Mouse (Mus musculus): ENCODE results near the gene Rnf216.

Gene Rnf216

GRCm38 (mm10) chr5:143052677-143053076, 60.1 kb downstream of the Rnf216 start:
- no peak for DNase-seq

- DNase-seq: no peak
Measured at GRCm38 (mm10) chr5:143051851-143052250, 60.9 kb downstream of the Rnf216 start.

- no peak for DNase-seq
Measured at GRCm38 (mm10) chr5:143050273-143050672, 62.5 kb downstream of the Rnf216 start.

- DNase-seq: no peak
Measured at GRCm38 (mm10) chr5:143049746-143050145, 63.0 kb downstream of the Rnf216 start.

GRCm38 (mm10) chr5:143049013-143049385, 63.8 kb downstream of the Rnf216 start:
- DNase-seq: no peak

- no peak for DNase-seq
Measured at GRCm38 (mm10) chr5:143048232-143049012, 64.4 kb downstream of the Rnf216 start.

- DNase-seq: no peak
Measured at GRCm38 (mm10) chr5:143047586-143047985, 65.2 kb downstream of the Rnf216 start.

GRCm38 (mm10) chr5:143043902-143044301, 68.9 kb downstream of the Rnf216 start:
- no peak for DNase-seq

- DNase-seq: no peak
Measured at GRCm38 (mm10) chr5:143043285-143043684, 69.5 kb downstream of the Rnf216 start.

- no peak for DNase-seq
Measured at GRCm38 (mm10) chr5:143038794-143039193, 74.0 kb downstream of the Rnf216 start.

GRCm38 (mm10) chr5:143037201-143037600, 75.6 kb downstream of the Rnf216 start:
- DNase-seq: no peak

- no peak for DNase-seq
Measured at GRCm38 (mm10) chr5:143036052-143036451, 76.7 kb downstream of the Rnf216 start.

- DNase-seq: no peak
Measured at GRCm38 (mm10) chr5:143035271-143035670, 77.5 kb downstream of the Rnf216 start.

GRCm38 (mm10) chr5:143034108-143034507, 78.7 kb downstream of the Rnf216 start:
- DNase-seq: no peak

GRCm38 (mm10) chr5:143033277-143033676, 79.5 kb downstream of the Rnf216 start:
- no peak for DNase-seq

GRCm38 (mm10) chr5:143032639-143033146, 80.1 kb downstream of the Rnf216 start:
- DNase-seq: no peak

GRCm38 (mm10) chr5:143031681-143032080, 81.1 kb downstream of the Rnf216 start:
- DNase-seq: no peak

- no peak for DNase-seq
Measured at GRCm38 (mm10) chr5:143031193-143031592, 81.6 kb downstream of the Rnf216 start.

GRCm38 (mm10) chr5:143023887-143024286, 88.9 kb downstream of the Rnf216 start:
- no peak for DNase-seq

GRCm38 (mm10) chr5:143022956-143023355, 89.8 kb downstream of the Rnf216 start:
- no peak for DNase-seq

GRCm38 (mm10) chr5:143017401-143017800, 95.4 kb downstream of the Rnf216 start:
- DNase-seq: no peak

GRCm38 (mm10) chr5:143009383-143009782, 103.4 kb downstream of the Rnf216 start:
- DNase-seq: no peak

- DNase-seq: no peak
Measured at GRCm38 (mm10) chr5:143000654-143001500, 111.9 kb downstream of the Rnf216 start.

GRCm38 (mm10) chr5:143000091-143000490, 112.7 kb downstream of the Rnf216 start:
- no peak for DNase-seq

Measured in spleen, adult 18-20 months (tissue).